Mouse (Mus musculus) MEL (cell line): ENCODE measurements at regions not wholly inside any gene's neighbourhood (a gene's known extent, or its start where the extent isn't known, plus 50 kb on each side); places are given as distances from the start of the nearest gene placed in this dataset.

Experiments
- DNase-seq: peaks from one replicate; pipeline ENCODE4 v3.0.0; 2011; ENCODE audit warnings: low read depth, low spot score
- H3K27ac ChIP-seq: 2 replicates; pipeline ENCODE4 v1.5.1; 2012; ENCODE audit warnings: low read depth, mild to moderate bottlenecking, control low read depth, low read length, moderate library complexity; ENCODE audit not compliant: control insufficient read depth
- H3K27me3 ChIP-seq, 2 experiments: fragments of 150-350 bp in 1 of 2; sonication (generic) in 1 of 2; 2 replicates each; pipeline ENCODE4 v1.6.1; 2012; ENCODE audit warnings: low read length in 2 of 2, mild to moderate bottlenecking in 2 of 2, improper control_type of control experiment in 1 of 2, moderate library complexity in 1 of 2; ENCODE audit not compliant: insufficient read depth in 2 of 2, control insufficient read depth in 1 of 2
- H3K36me3 ChIP-seq, 2 experiments: 2 replicates each; pipeline ENCODE4 v1.6.1; 2012 to 2014; ENCODE audit warnings: low read length in 2 of 2, improper control_type of control experiment in 1 of 2, inconsistent platforms in 1 of 2, mild to moderate bottlenecking in 1 of 2; ENCODE audit not compliant: insufficient read depth in 2 of 2, control insufficient read depth in 1 of 2
- H3K4me1 ChIP-seq, 2 experiments: fragments of 150-350 bp in 1 of 2; sonication (generic) in 1 of 2; 2 replicates each; pipeline ENCODE4 v1.6.1; 2012; ENCODE audit warnings: low read length in 2 of 2, improper control_type of control experiment in 1 of 2, mild to moderate bottlenecking in 1 of 2; ENCODE audit not compliant: insufficient read depth in 2 of 2, control insufficient read depth in 1 of 2
- H3K4me3 ChIP-seq, 2 experiments: fragments of 150-350 bp in 1 of 2; sonication (generic) in 1 of 2; 2 replicates each; pipeline ENCODE4 v1.5.1; 2012; ENCODE audit warnings: low read depth in 2 of 2, low read length in 2 of 2, mild to moderate bottlenecking in 2 of 2, moderate library complexity in 2 of 2, control low read depth in 1 of 2, improper control_type of control experiment in 1 of 2; ENCODE audit not compliant: control insufficient read depth in 1 of 2, insufficient read depth in 1 of 2
- H3K79me2 ChIP-seq: 2 replicates; pipeline ENCODE4 v1.6.1; 2012; ENCODE audit warnings: mild to moderate bottlenecking, low read length, moderate library complexity; ENCODE audit not compliant: control insufficient read depth, poor library complexity, insufficient read depth
- H3K9ac ChIP-seq: 2 replicates; pipeline ENCODE4 v1.6.1; 2012; ENCODE audit warnings: low read depth, mild to moderate bottlenecking, control low read depth, low read length, moderate library complexity; ENCODE audit not compliant: control insufficient read depth, poor library complexity, severe bottlenecking
- H3K9me3 ChIP-seq: fragments of 150-350 bp; sonication (generic); replicated peaks from 2 replicates; pipeline ENCODE4 v1.6.1; 2012; ENCODE audit warnings: mild to moderate bottlenecking, low read length, improper control_type of control experiment, moderate library complexity; ENCODE audit not compliant: insufficient read depth
- CHD1 ChIP-seq: IDR thresholded peaks from 2 replicates; pipeline ENCODE4 v1.6.1; 2012; ENCODE audit warnings: low read depth, mild to moderate bottlenecking, inconsistent platforms, low read length, improper control_type of control experiment
- E2F4 ChIP-seq: IDR thresholded peaks from 2 replicates; pipeline ENCODE4 v1.6.1; 2011; ENCODE audit warnings: low read depth, low read length, improper control_type of control experiment, borderline replicate concordance
- ELF1 ChIP-seq: IDR thresholded peaks from 2 replicates; pipeline ENCODE4 v1.6.1; 2014; ENCODE audit warnings: low read depth, mild to moderate bottlenecking, inconsistent platforms, low read length, improper control_type of control experiment, moderate library complexity
- EP300 ChIP-seq, 2 experiments: IDR thresholded peaks; 2 replicates each; pipeline ENCODE4 v1.6.1; 2011; ENCODE audit warnings: improper control_type of control experiment in 2 of 2, low read length in 2 of 2, low read depth in 1 of 2, mild to moderate bottlenecking in 1 of 2
- ETS1 ChIP-seq: IDR thresholded peaks from 2 replicates; pipeline ENCODE4 v1.6.1; 2012; ENCODE audit warnings: low read depth, mild to moderate bottlenecking, inconsistent platforms, low read length, improper control_type of control experiment, moderate library complexity
- GABPA ChIP-seq: IDR thresholded peaks from 2 replicates; pipeline ENCODE4 v1.6.1; 2012; ENCODE audit warnings: low read depth, mild to moderate bottlenecking, inconsistent platforms, low read length, improper control_type of control experiment, moderate library complexity
- GATA1 ChIP-seq: IDR thresholded peaks from 2 replicates; pipeline ENCODE4 v1.6.1; 2011; ENCODE audit warnings: low read depth, low read length, improper control_type of control experiment
- MAFK ChIP-seq: IDR thresholded peaks from 2 replicates; pipeline ENCODE4 v1.6.1; 2011; ENCODE audit warnings: low read depth, mild to moderate bottlenecking, low read length, improper control_type of control experiment, borderline replicate concordance
- MXI1 ChIP-seq: IDR thresholded peaks from 2 replicates; pipeline ENCODE4 v1.6.1; 2011; ENCODE audit warnings: mild to moderate bottlenecking, low read depth, low read length, improper control_type of control experiment
- MYB ChIP-seq: IDR thresholded peaks from 2 replicates; pipeline ENCODE4 v1.6.1; 2011; ENCODE audit warnings: mild to moderate bottlenecking, low read depth, low read length, improper control_type of control experiment
- NELFE ChIP-seq: IDR thresholded peaks from 2 replicates; pipeline ENCODE4 v1.6.1; 2011; ENCODE audit warnings: low read depth, low read length, improper control_type of control experiment
- NRF1 ChIP-seq: IDR thresholded peaks from 2 replicates; pipeline ENCODE4 v1.6.1; 2014; ENCODE audit warnings: low read depth, mild to moderate bottlenecking, inconsistent platforms, low read length, improper control_type of control experiment, moderate library complexity; ENCODE audit not compliant: poor library complexity, insufficient read depth, severe bottlenecking
- POLR2A ChIP-seq, 2 experiments: IDR thresholded peaks; 2 replicates each; pipeline ENCODE4 v1.6.1; 2011 to 2012; ENCODE audit warnings: low read length in 2 of 2, mild to moderate bottlenecking in 2 of 2, control low read depth in 1 of 2, improper control_type of control experiment in 1 of 2, low read depth in 1 of 2, moderate library complexity in 1 of 2; ENCODE audit not compliant: control insufficient read depth in 1 of 2, insufficient read depth in 1 of 2, poor library complexity in 1 of 2
- RAD21 ChIP-seq: IDR thresholded peaks from 2 replicates; pipeline ENCODE4 v1.6.1; 2011; ENCODE audit warnings: mild to moderate bottlenecking, low read depth, low read length, improper control_type of control experiment
- RCOR1 ChIP-seq: IDR thresholded peaks from 2 replicates; pipeline ENCODE4 v1.6.1; 2012; ENCODE audit warnings: low read depth, mild to moderate bottlenecking, inconsistent platforms, low read length, improper control_type of control experiment
- SIN3A ChIP-seq: IDR thresholded peaks from 2 replicates; pipeline ENCODE4 v1.6.1; 2012; ENCODE audit warnings: low read length, improper control_type of control experiment, inconsistent platforms
- TAL1 ChIP-seq: IDR thresholded peaks from 2 replicates; pipeline ENCODE4 v1.6.1; 2012; ENCODE audit warnings: mild to moderate bottlenecking, inconsistent platforms, low read length, moderate library complexity, mixed read lengths
- TBP ChIP-seq: IDR thresholded peaks from 2 replicates; pipeline ENCODE4 v1.8.0; 2011; ENCODE audit warnings: low read depth, low read length, improper control_type of control experiment
- TCF12 ChIP-seq: IDR thresholded peaks from 2 replicates; pipeline ENCODE4 v1.6.1; 2014; ENCODE audit warnings: low read depth, mild to moderate bottlenecking, inconsistent platforms, low read length, improper control_type of control experiment, moderate library complexity
- UBTF ChIP-seq: IDR thresholded peaks from 2 replicates; pipeline ENCODE4 v1.6.1; 2012; ENCODE audit warnings: low read depth, mild to moderate bottlenecking, inconsistent platforms, low read length, improper control_type of control experiment, moderate library complexity, borderline replicate concordance; ENCODE audit not compliant: insufficient read depth
- ZMIZ1 ChIP-seq: IDR thresholded peaks from 2 replicates; pipeline ENCODE4 v1.6.1; 2012; ENCODE audit warnings: low read depth, mild to moderate bottlenecking, inconsistent platforms, low read length, improper control_type of control experiment, moderate library complexity

- H3K4me1 ChIP-seq, result peaks cover 0 to 4% of the 10 kb centered on the region in 2 experiments; a peak in 1 of 4 replicates
- H3K4me3 ChIP-seq, result no peak overlapping the region
- no peak for DNase-seq
- no peaks in the 10 kb centered on the region for H3K9me3 ChIP-seq
- H3K27ac ChIP-seq, result no peak overlapping the region
- H3K9ac ChIP-seq, result no peak overlapping the region
- no peaks in the 10 kb centered on the region for H3K27me3 ChIP-seq
- no peaks in the 10 kb centered on the region for H3K36me3 ChIP-seq
- TF ChIP-seq MAFK, result no peak
- no peak for TF ChIP-seq GABPA
- TF ChIP-seq ZMIZ1, result no peak
- no peak for TF ChIP-seq NRF1
- no peak for TF ChIP-seq GATA1
- no peak for TF ChIP-seq RAD21
- TF ChIP-seq RCOR1, result no peak
- TF ChIP-seq ELF1, result no peak
- no peak for TF ChIP-seq TAL1
- TF ChIP-seq NELFE, result no peak
- no peak for TF ChIP-seq POLR2A (IDR thresholded peaks at IDR 0.05; ENCODE audit: control insufficient read depth in 1 of 2, insufficient read depth in 1 of 2, low read depth in 1 of 2, low read length in 2 of 2, poor library complexity in 1 of 2)
- no peak for TF ChIP-seq CHD1
- no peak for TF ChIP-seq EP300 (IDR thresholded peaks at IDR 0.05; ENCODE audit: low read depth in 1 of 2, low read length in 2 of 2)
- no peak for TF ChIP-seq MXI1
- no peak for TF ChIP-seq UBTF
- no peak for TF ChIP-seq TBP
- TF ChIP-seq ETS1, result no peak
- no peak for TF ChIP-seq MYB
- no peak for TF ChIP-seq SIN3A
- no peaks in the 10 kb centered on the region for H3K79me2 ChIP-seq
These were observed 142.8 kb downstream of the Psmg1 start for GRCm38 (mm10) chr16:95847765-95848483.

- Histone ChIP-seq H3K4me1 (peaks cover 0 to 4% of the 10 kb centered on the region in 2 experiments; a peak in 1 of 4 replicates), H3K4me3 (no peak overlapping the region), H3K27me3 (no peaks in the 10 kb centered on the region), H3K9me3 (no peaks in the 10 kb centered on the region), H3K9ac (no peak overlapping the region), H3K27ac (no peak overlapping the region), H3K79me2 (no peaks in the 10 kb centered on the region), H3K36me3 (no peaks in the 10 kb centered on the region)
- no peak for TF ChIP-seq MXI1
- no peak for TF ChIP-seq E2F4
- no peak for TF ChIP-seq MYB
- no peak for TF ChIP-seq TCF12
- no peak for TF ChIP-seq GABPA
- DNase-seq, result no peak
These were observed 143.5 kb downstream of the Ets2 start for GRCm38 (mm10) chr16:95845323-95845860.
